Mouse (Mus musculus): ENCODE measurements around the gene Gm49366. TPM values are rescaled to one million over a fixed set of nuclear protein-coding genes. Genes with fewer than 3 reads are reported as not detected.

The Gm49366 gene
- polyA plus RNA-seq, 1 experiment = not detected

DNA sequence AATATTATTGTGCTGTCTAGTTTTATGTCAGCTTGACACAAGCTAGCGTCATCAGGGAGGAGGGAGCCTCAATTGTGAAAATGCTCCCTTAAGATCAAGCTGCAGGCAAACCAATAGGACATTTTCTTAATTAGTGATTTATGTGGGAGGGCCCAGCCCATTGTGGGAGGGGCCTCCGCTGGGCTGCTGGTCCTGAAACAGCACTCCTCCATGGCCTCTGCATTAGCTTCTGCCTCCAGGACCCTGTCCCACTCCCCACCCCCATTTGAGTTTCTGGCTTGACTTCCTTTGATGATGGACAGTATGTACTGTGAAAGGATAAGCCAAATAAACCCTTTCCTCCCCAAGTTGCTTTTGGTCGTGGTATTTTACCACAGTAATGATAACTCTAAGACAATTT, 68.3 kb downstream of the Gm49366 start:
- H3K27me3 ChIP-seq (ENCODE audit: control insufficient read depth, insufficient read depth, insufficient read length) = no peaks in the 10 kb centered on the region
- H3K4me2 ChIP-seq (ENCODE audit: low read depth) = no peak overlapping the region
- no peaks in the 10 kb centered on the region for H3K36me3 ChIP-seq (ENCODE audit: control insufficient read depth, insufficient read depth)
- H3ac ChIP-seq (ENCODE audit: control insufficient read depth, insufficient read length) = no peak overlapping the region
- TF ChIP-seq POLR2AphosphoS2 (IDR thresholded peaks at IDR 0.05; ENCODE audit: insufficient read length, low read depth) (no peak), TCF3 (IDR thresholded peaks at IDR 0.05; ENCODE audit: insufficient read length, low read depth) (no peak), TCF12 (IDR thresholded peaks at IDR 0.05; ENCODE audit: insufficient read depth, poor library complexity, severe bottlenecking) (no peak), SRF (IDR thresholded peaks at IDR 0.05; ENCODE audit: control insufficient read depth, insufficient read length, low read depth) (no peak), MYOD1 (IDR thresholded peaks at IDR 0.05; ENCODE audit: control insufficient read depth in 1 of 3, insufficient read length in 2 of 3, low read depth in 2 of 3) (no peak), CEBPB (IDR thresholded peaks at IDR 0.05; ENCODE audit: insufficient read depth, poor library complexity, severe bottlenecking) (no peak), MAX (IDR thresholded peaks at IDR 0.05; ENCODE audit: low read depth) (no peak), E2F4 (IDR thresholded peaks at IDR 0.05; ENCODE audit: insufficient read depth) (no peak), USF1 (IDR thresholded peaks at IDR 0.05; ENCODE audit: low read depth) (no peak), MYOG (IDR thresholded peaks at IDR 0.05; ENCODE audit: control insufficient read depth in 1 of 3, insufficient read depth in 1 of 3, insufficient read length in 2 of 3, low read depth in 2 of 3) (no peak), POLR2A (IDR thresholded peaks at IDR 0.05; ENCODE audit: insufficient read length, low read depth) (no peak), REST (IDR thresholded peaks at IDR 0.05; ENCODE audit: insufficient read depth, insufficient read length) (no peak)
- H3K4me3 ChIP-seq = no peak overlapping the region
- no peaks in the 10 kb centered on the region for H3K79me2 ChIP-seq (ENCODE audit: control insufficient read depth, insufficient read depth)

DNA sequence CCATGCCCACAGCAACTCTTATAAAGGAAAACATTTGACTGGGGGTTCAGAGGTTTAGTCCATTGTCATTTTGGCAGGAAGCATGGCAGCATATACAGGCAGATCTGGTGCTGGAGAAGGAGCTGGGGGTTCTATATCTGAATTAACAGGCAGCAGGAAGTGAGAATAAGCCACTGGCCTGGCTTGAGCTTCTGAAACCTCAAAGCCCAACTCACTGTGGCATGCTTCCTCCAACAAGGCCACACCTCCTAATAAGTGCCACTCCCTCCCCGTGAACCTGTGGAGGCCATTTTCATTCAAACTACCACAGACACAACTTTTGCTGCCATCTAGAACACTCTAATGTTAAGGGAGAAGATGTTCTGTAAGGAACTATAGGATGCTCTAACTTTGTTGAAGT, 69.0 kb downstream of the Gm49366 start:
- TF ChIP-seq TCF3 (IDR thresholded peaks at IDR 0.05; ENCODE audit: insufficient read length, low read depth) (no peak), MYOG (IDR thresholded peaks at IDR 0.05; ENCODE audit: control insufficient read depth in 1 of 3, insufficient read depth in 1 of 3, insufficient read length in 2 of 3, low read depth in 2 of 3) (no peak), CEBPB (IDR thresholded peaks at IDR 0.05; ENCODE audit: insufficient read depth, poor library complexity, severe bottlenecking) (no peak), E2F4 (IDR thresholded peaks at IDR 0.05; ENCODE audit: insufficient read depth) (no peak), REST (IDR thresholded peaks at IDR 0.05; ENCODE audit: insufficient read depth, insufficient read length) (no peak)
- Histone ChIP-seq H3ac (ENCODE audit: control insufficient read depth, insufficient read length) (no peak overlapping the region), H3K79me2 (ENCODE audit: control insufficient read depth, insufficient read depth) (no peaks in the 10 kb centered on the region), H3K36me3 (ENCODE audit: control insufficient read depth, insufficient read depth) (no peaks in the 10 kb centered on the region), H3K4me3 (no peak overlapping the region), H3K4me2 (ENCODE audit: low read depth) (no peak overlapping the region), H3K27me3 (ENCODE audit: control insufficient read depth, insufficient read depth, insufficient read length) (no peaks in the 10 kb centered on the region)

Other genes starting within 250 kb of the Gm49366 start
- 10.0 TPM for gene Numb, start 117.0 kb upstream of the Gm49366 start, polyA plus RNA-seq (2012; fragmentation: generic; extraction: Trizol)
- 14.2 TPM for gene Riox1, start 88.3 kb upstream of the Gm49366 start, polyA plus RNA-seq (2012; fragmentation: generic; extraction: Trizol)
- gene Heatr4, start 54.1 kb upstream of the Gm49366 start, polyA plus RNA-seq (2012; fragmentation: generic; extraction: Trizol) = not detected
- 31.1 TPM for gene Acot2, start 51.1 kb upstream of the Gm49366 start, polyA plus RNA-seq (2012; fragmentation: generic; extraction: Trizol)
- gene Acot1, start 29.4 kb upstream of the Gm49366 start, polyA plus RNA-seq (2012; fragmentation: generic; extraction: Trizol) = 0.06 TPM
- gene Acot4, start 556 bp upstream of the Gm49366 start, polyA plus RNA-seq (2012; fragmentation: generic; extraction: Trizol) = not detected
- gene Acot3, start 13.2 kb downstream of the Gm49366 start, polyA plus RNA-seq (2012; fragmentation: generic; extraction: Trizol) = not detected
- not detected for gene Acot5, start 30.4 kb downstream of the Gm49366 start, polyA plus RNA-seq (2012; fragmentation: generic; extraction: Trizol)
- 1.2 TPM for gene Acot6, start 61.7 kb downstream of the Gm49366 start, polyA plus RNA-seq (2012; fragmentation: generic; extraction: Trizol)
- gene Dnal1, start 75.4 kb downstream of the Gm49366 start, polyA plus RNA-seq (2012; fragmentation: generic; extraction: Trizol) = 11.4 TPM
- gene Pnma1, start 109.6 kb downstream of the Gm49366 start, polyA plus RNA-seq (2012; fragmentation: generic; extraction: Trizol) = 0.46 TPM
- gene Elmsan1, start 179.9 kb downstream of the Gm49366 start, polyA plus RNA-seq (2012; fragmentation: generic; extraction: Trizol) = 13.7 TPM
- 40.4 TPM for gene Ptgr2, start 246.3 kb downstream of the Gm49366 start, polyA plus RNA-seq (2012; fragmentation: generic; extraction: Trizol)

Data from myocyte (in vitro differentiated cells).